Mouse (Mus musculus): ENCODE results near the gene Ksr1. TPM values are rescaled to one million over a fixed set of nuclear protein-coding genes. Genes with fewer than 3 reads are reported as not detected.

The Ksr1 gene
- polyA plus RNA-seq, 1 experiment from 2014 or later: 5.7 TPM

GRCm38 (mm10) chr11:79076484-79076883 is 69.7 kb downstream of the Ksr1 start:
- Histone ChIP-seq H3K4me2 (ENCODE audit: low read depth) (no peak overlapping the region), H3K4me3 (ENCODE audit: low read depth, low read length) (no peak overlapping the region), H3K27ac (ENCODE audit: low read depth, low read length) (no peak overlapping the region), H3K27me3 (ENCODE audit: control insufficient read depth, insufficient read depth, low read length) (no peaks in the 10 kb centered on the region), H3K36me3 (ENCODE audit: control insufficient read depth, insufficient read depth, low read length) (no peaks in the 10 kb centered on the region), H3K9ac (ENCODE audit: low read length) (no peak overlapping the region), H3K4me1 (ENCODE audit: control insufficient read depth, insufficient read depth, low read length) (no peaks in the 10 kb centered on the region), H3K9me3 (ENCODE audit: control insufficient read depth, low read length) (no peaks in the 10 kb centered on the region)
- no peak for ATAC-seq (ENCODE audit: insufficient read depth, low FRiP score, low TSS enrichment)
- DNase-seq (ENCODE audit: low spot score): no peak
- WGBS: 85% methylated on average over 12 of the region's 12 CpGs

DNA sequence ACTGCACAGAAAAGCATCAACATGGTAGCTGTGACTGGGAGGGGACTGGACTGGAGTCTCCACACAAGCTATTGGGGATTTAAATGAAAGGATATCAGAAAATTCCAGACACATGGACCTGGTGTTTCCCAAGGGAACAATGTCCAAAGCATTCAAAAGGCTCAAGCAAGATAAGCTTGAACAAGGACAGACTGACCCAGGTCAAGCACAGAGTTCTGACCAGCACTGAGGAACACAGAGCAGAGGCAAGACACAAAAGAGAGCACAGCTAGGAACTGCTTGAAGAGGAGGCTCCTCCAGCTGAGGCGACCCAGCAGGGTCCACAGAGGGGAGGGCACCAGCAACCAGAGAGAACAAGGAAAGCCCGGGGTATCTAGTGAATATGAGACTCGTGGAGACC is 71.2 kb downstream of the Ksr1 start:
- Histone ChIP-seq H3K36me3 (ENCODE audit: control insufficient read depth, insufficient read depth, low read length) (no peaks in the 10 kb centered on the region), H3K9me3 (ENCODE audit: control insufficient read depth, low read length) (no peaks in the 10 kb centered on the region), H3K4me2 (ENCODE audit: low read depth) (no peak overlapping the region), H3K27me3 (ENCODE audit: control insufficient read depth, insufficient read depth, low read length) (no peaks in the 10 kb centered on the region), H3K4me3 (ENCODE audit: low read depth, low read length) (no peak overlapping the region), H3K4me1 (ENCODE audit: control insufficient read depth, insufficient read depth, low read length) (no peaks in the 10 kb centered on the region), H3K27ac (ENCODE audit: low read depth, low read length) (no peak overlapping the region), H3K9ac (ENCODE audit: low read length) (no peak overlapping the region)
- no peak for DNase-seq (ENCODE audit: low spot score)
- no peak for ATAC-seq (ENCODE audit: insufficient read depth, low FRiP score, low TSS enrichment)
- 59% methylated on average over 3 of the region's 3 CpGs for WGBS

- no peaks in the 10 kb centered on the region for H3K36me3 ChIP-seq (ENCODE audit: control insufficient read depth, insufficient read depth, low read length)
- H3K9me3 ChIP-seq (ENCODE audit: control insufficient read depth, low read length): no peaks in the 10 kb centered on the region
- no peaks in the 10 kb centered on the region for H3K4me1 ChIP-seq (ENCODE audit: control insufficient read depth, insufficient read depth, low read length)
- no peaks in the 10 kb centered on the region for H3K27me3 ChIP-seq (ENCODE audit: control insufficient read depth, insufficient read depth, low read length)
- no peak overlapping the region for H3K9ac ChIP-seq (ENCODE audit: low read length)
- 89% methylated on average over 3 of the region's 3 CpGs for WGBS
- no peak overlapping the region for H3K4me3 ChIP-seq (ENCODE audit: low read depth, low read length)
- H3K4me2 ChIP-seq (ENCODE audit: low read depth): no peak overlapping the region
- DNase-seq (ENCODE audit: low spot score) (no peak), ATAC-seq (ENCODE audit: insufficient read depth, low FRiP score, low TSS enrichment) (no peak)
- H3K27ac ChIP-seq (ENCODE audit: low read depth, low read length): no peak overlapping the region
Measured at GRCm38 (mm10) chr11:79074611-79075010, 71.6 kb downstream of the Ksr1 start.

DNA sequence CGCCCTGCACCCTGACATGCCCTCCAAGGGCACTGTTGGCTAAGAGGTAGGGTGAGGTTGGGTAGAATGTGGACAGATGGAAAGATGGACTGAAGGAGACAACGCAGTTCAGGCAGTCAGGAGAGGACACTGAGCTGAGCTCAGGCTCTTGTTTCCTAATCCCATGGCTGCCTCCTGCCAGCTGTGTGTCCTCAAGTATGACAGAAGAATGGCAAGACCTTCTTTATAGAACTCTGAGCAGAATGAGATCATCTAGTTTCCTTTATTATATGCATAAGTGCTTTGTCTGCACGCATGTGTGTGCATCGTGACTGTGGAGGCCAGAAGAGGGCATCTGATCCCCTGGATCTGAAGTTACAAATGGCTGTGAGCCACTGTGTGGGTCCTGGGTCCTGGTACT is 72.6 kb downstream of the Ksr1 start:
- Histone ChIP-seq H3K9ac (ENCODE audit: low read length) (no peak overlapping the region), H3K4me2 (ENCODE audit: low read depth) (no peak overlapping the region), H3K36me3 (ENCODE audit: control insufficient read depth, insufficient read depth, low read length) (no peaks in the 10 kb centered on the region), H3K27me3 (ENCODE audit: control insufficient read depth, insufficient read depth, low read length) (no peaks in the 10 kb centered on the region), H3K4me1 (ENCODE audit: control insufficient read depth, insufficient read depth, low read length) (no peaks in the 10 kb centered on the region), H3K27ac (ENCODE audit: low read depth, low read length) (no peak overlapping the region), H3K9me3 (ENCODE audit: control insufficient read depth, low read length) (no peaks in the 10 kb centered on the region), H3K4me3 (ENCODE audit: low read depth, low read length) (no peak overlapping the region)
- no peak for ATAC-seq (ENCODE audit: insufficient read depth, low FRiP score, low TSS enrichment)
- DNase-seq (ENCODE audit: low spot score): no peak
- 91% methylated on average over 4 of the region's 4 CpGs for WGBS

- H3K4me1 ChIP-seq (ENCODE audit: control insufficient read depth, insufficient read depth, low read length): no peaks in the 10 kb centered on the region
- no peaks in the 10 kb centered on the region for H3K9me3 ChIP-seq (ENCODE audit: control insufficient read depth, low read length)
- no peak overlapping the region for H3K4me3 ChIP-seq (ENCODE audit: low read depth, low read length)
- H3K27me3 ChIP-seq (ENCODE audit: control insufficient read depth, insufficient read depth, low read length): no peaks in the 10 kb centered on the region
- H3K9ac ChIP-seq (ENCODE audit: low read length): no peak overlapping the region
- no peak for ATAC-seq (ENCODE audit: insufficient read depth, low FRiP score, low TSS enrichment)
- 95% methylated on average over 8 of the region's 8 CpGs for WGBS
- no peaks in the 10 kb centered on the region for H3K36me3 ChIP-seq (ENCODE audit: control insufficient read depth, insufficient read depth, low read length)
- H3K27ac ChIP-seq (ENCODE audit: low read depth, low read length): no peak overlapping the region
- H3K4me2 ChIP-seq (ENCODE audit: low read depth): no peak overlapping the region
- no peak for DNase-seq (ENCODE audit: low spot score)
Measured at GRCm38 (mm10) chr11:79072108-79072507, 74.1 kb downstream of the Ksr1 start.

DNA sequence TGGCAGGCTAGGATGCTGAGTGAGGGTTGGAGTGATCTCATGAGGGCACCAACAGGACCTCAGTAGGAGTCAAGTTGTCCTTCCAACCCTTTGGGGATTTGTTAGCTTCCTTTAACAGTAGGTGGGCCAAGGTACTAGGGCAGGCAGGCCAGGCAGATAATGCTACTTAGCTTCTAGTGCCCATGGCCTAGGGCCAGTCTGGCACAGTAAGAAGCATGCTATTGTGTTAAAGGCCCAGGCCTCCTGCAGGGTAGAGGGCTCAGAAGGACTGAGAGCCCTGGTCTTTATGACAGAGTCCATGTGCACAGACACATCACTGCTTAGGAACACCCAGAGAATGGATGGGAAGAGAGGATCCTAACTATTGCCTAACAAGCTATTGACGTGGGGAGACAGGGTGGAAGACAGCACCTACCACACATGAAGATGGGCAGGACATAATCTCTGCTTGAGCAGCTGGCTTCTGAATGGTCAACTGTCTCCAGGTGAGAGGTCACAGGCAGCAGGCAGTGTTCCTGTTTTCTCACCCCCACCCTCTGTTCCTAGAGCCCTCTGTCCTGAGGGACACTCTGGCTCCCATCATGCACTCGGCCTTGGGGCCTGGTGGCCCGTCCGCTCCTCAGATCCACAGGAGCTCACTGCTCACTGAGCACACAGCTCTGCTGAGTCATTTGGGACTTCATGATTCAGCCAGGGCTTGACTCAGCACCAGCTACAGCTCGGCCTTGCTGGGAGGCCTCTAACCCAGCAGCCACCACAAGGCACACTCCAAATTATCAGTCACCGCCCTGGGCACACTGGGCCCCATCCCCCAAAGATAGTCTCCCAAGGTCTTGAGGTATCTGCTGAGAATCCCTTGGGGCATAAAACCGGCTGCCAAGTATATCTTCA is 74.9 kb downstream of the Ksr1 start:
- Histone ChIP-seq H3K4me1 (ENCODE audit: control insufficient read depth, insufficient read depth, low read length) (no peaks in the 10 kb centered on the region), H3K36me3 (ENCODE audit: control insufficient read depth, insufficient read depth, low read length) (no peaks in the 10 kb centered on the region), H3K4me3 (ENCODE audit: low read depth, low read length) (no peak overlapping the region), H3K27ac (ENCODE audit: low read depth, low read length) (no peak overlapping the region; the same call in 1 of the 2 replicates), H3K9me3 (ENCODE audit: control insufficient read depth, low read length) (no peaks in the 10 kb centered on the region), H3K9ac (ENCODE audit: low read length) (no peak overlapping the region), H3K27me3 (ENCODE audit: control insufficient read depth, insufficient read depth, low read length) (no peaks in the 10 kb centered on the region), H3K4me2 (ENCODE audit: low read depth) (no peak overlapping the region)
- ATAC-seq (ENCODE audit: insufficient read depth, low FRiP score, low TSS enrichment): no peak
- no peak for DNase-seq (ENCODE audit: low spot score)
- 93% methylated on average over 7 of the region's 7 CpGs for WGBS

DNA sequence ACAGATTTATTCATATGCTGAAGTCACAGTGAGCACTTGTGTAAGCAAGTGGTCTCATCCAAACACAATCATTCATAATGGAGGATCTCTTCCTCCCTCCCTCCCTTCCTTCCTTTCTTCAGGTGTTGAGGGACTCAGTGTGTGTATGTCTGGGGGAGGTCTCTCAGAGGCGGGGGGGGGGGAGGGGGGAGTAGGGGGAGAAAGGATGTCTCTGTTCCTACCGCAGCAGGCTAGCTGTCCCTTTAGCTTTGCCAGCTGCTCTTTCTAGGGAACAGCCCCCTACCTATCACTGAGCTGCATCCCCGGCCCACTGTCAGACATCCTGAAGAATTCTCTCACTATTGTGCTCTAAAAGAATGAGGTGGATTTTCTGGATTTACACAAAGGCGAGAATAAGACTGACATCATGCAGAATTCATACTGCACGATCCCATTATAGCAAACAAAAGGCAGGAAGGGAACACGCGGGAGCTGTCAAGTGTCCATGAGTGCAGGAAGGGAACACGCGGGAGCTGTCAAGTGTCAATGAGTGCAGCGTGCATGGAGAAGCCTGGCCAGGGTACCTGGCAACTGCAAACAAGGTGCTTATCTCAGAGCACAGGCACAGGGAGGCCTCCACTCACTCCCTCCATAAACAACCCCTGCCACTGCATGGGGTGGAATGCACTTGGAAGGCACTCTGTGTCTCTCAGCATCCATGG is 76.6 kb downstream of the Ksr1 start:
- H3K9ac ChIP-seq (ENCODE audit: low read length): no peak overlapping the region
- no peak for DNase-seq (ENCODE audit: low spot score)
- no peak overlapping the region for H3K4me2 ChIP-seq (ENCODE audit: low read depth)

DNA sequence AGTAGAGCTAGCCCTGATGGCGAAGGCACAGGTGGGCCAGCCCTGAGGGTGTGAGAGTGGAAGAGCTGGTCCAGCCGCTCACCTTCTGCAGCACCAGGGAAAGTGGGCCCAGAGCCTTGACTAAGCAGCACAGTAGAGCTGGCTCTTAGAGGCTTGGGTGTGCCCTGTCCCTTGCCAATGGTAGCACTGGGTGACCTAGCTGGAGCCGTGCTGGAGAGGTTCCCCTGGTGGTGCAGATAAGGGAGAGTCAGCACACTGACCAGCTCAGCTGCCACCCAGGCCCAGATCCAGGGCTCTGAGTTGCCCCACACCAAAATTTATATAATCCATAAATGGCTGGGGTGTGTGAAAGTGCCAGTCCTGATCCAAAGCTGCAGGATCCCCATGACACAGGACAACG is 79.0 kb downstream of the Ksr1 start:
- WGBS: 93% methylated on average over 4 of the region's 4 CpGs
- H3K4me1 ChIP-seq (ENCODE audit: control insufficient read depth, insufficient read depth, low read length): 0 out of 2 replicates have a peak, but pooled peaks cover under 1% of the 10 kb centered on the region

More for the DNA sequence above, 76.6 kb downstream of the Ksr1 start:
- H3K4me1 ChIP-seq (ENCODE audit: control insufficient read depth, insufficient read depth, low read length): no peaks in the 10 kb centered on the region
- no peak for ATAC-seq (ENCODE audit: insufficient read depth, low FRiP score, low TSS enrichment)
- H3K4me3 ChIP-seq (ENCODE audit: low read depth, low read length): no peak overlapping the region
- no peak overlapping the region for H3K27ac ChIP-seq (ENCODE audit: low read depth, low read length)
- no peaks in the 10 kb centered on the region for H3K27me3 ChIP-seq (ENCODE audit: control insufficient read depth, insufficient read depth, low read length)
- no peaks in the 10 kb centered on the region for H3K9me3 ChIP-seq (ENCODE audit: control insufficient read depth, low read length)
- WGBS: 79% methylated on average over 9 of the region's 10 CpGs
- no peaks in the 10 kb centered on the region for H3K36me3 ChIP-seq (ENCODE audit: control insufficient read depth, insufficient read depth, low read length)

GRCm38 (mm10) chr11:79066191-79066530 is 80.0 kb downstream of the Ksr1 start:
- H3K4me3 ChIP-seq (ENCODE audit: low read depth, low read length): no peak overlapping the region
- no peaks in the 10 kb centered on the region for H3K36me3 ChIP-seq (ENCODE audit: control insufficient read depth, insufficient read depth, low read length)
- WGBS: 93% methylated on average over 2 of the region's 2 CpGs
- H3K4me1 ChIP-seq (ENCODE audit: control insufficient read depth, insufficient read depth, low read length): peaks cover 3% of the 10 kb centered on the region; the same call in 1 of the 2 replicates
- H3K27ac ChIP-seq (ENCODE audit: low read depth, low read length): no peak overlapping the region
- no peak overlapping the region for H3K9ac ChIP-seq (ENCODE audit: low read length)
- ATAC-seq (ENCODE audit: insufficient read depth, low FRiP score, low TSS enrichment) (no peak), DNase-seq (ENCODE audit: low spot score) (no peak)
- no peak overlapping the region for H3K4me2 ChIP-seq (ENCODE audit: low read depth)
- H3K27me3 ChIP-seq (ENCODE audit: control insufficient read depth, insufficient read depth, low read length): no peaks in the 10 kb centered on the region
- H3K9me3 ChIP-seq (ENCODE audit: control insufficient read depth, low read length): no peaks in the 10 kb centered on the region

More for the DNA sequence above, 79.0 kb downstream of the Ksr1 start:
- Histone ChIP-seq H3K9ac (ENCODE audit: low read length) (no peak overlapping the region), H3K4me2 (ENCODE audit: low read depth) (no peak overlapping the region), H3K36me3 (ENCODE audit: control insufficient read depth, insufficient read depth, low read length) (no peaks in the 10 kb centered on the region), H3K27ac (ENCODE audit: low read depth, low read length) (no peak overlapping the region), H3K4me3 (ENCODE audit: low read depth, low read length) (no peak overlapping the region), H3K9me3 (ENCODE audit: control insufficient read depth, low read length) (no peaks in the 10 kb centered on the region), H3K27me3 (ENCODE audit: control insufficient read depth, insufficient read depth, low read length) (no peaks in the 10 kb centered on the region)
- ATAC-seq (ENCODE audit: insufficient read depth, low FRiP score, low TSS enrichment) (no peak), DNase-seq (ENCODE audit: low spot score) (no peak)

Data from neural tube, embryonic 11.5 days (tissue).